Mouse (Mus musculus): ENCODE results near the gene Wdr62. TPM values are rescaled to one million over a fixed set of nuclear protein-coding genes. Genes with fewer than 3 reads are reported as not detected.

The Wdr62 gene
- total RNA-seq (2021): 1 to 10 TPM; 5.0 to 5.5 TPM

DNA sequence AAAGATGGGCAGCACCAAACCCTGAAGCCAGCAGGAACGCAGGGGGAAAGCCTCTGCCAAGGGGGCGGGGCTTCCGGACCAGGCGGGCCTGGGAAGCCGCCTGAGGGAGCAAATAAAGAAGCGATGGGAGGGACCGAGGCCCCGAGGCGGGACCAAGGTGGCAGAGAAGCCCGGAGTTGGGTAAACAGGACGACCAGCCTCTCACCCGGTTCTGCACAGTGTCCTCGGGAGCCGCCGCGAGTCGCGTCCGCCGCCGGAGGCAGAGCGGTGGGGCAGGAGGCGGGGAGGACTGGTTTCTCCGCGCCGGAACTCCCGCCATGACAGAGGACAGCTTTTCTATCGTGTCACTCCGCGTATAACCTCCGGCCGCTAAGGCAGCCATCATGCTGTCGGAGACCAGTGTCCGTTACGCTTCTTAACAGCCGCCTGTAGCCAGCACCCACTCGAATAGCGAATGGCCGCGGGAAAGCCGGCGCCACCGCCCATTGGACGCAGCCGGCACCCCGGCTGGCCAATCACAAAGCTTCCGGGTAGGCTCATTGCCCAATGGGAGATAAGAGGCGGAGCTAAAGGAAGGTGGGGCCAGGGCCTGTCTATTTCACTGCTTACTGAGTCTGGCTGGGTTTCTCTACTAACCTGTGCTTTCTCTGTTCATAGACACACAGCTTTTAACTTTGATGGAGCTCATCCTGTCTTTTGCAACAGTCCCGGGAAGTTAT, at the start of gene Wdr62, which contains the start of gene Thap8:
Gene Wdr62, minus strand, starts transcription at position 469 of the 719 bp plus-strand sequence.
Gene Thap8, plus strand, starts transcription at position 144 of the 719 bp plus-strand sequence.
- intact Hi-C loops (cut with DNase I): no loop called here
- peak; percentile 95 for DNase-seq

DNA sequence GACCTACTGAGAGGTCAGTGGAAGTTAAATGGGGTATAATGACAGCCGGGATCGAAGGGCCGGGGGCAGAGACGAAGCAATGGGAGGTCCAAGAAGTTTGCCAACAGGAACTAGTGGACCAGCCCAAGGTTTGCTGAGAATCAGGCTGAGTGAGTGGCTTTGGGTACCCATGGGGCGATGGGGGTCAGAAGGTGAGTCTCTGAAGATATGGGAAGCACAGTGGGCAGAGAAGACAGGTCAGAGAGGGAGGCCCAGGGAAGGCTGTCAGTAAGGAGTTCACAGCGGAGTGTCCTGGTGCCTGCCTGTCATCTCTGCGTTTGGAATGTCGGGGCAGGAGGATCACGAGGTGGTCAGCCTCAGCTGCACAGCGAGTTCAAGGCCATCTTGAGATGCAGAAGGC, 48.2 kb upstream of the Wdr62 start:
- intact Hi-C loops (cut with DNase I): no loop called here
- no peak for DNase-seq

DNA sequence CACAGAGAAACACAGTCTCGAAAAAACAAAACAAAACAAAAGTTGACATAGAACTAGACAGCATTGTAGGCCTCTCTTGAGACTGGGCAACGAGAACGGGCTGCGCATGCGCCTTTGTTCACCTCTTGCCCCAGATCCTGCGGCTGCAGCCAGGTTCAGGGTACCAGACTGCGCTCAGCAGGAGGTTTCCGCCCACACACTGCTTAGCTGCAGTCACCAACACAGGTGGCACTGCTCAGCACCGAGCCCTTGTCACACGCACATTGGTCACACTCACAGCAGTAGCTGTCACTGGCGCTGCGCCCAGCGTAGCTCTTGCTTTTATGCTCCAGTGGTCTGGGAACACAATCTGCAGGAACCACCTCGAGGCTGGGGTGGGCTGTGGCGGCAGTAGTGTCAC, 46.9 kb upstream of the Wdr62 start:
- intact Hi-C loops (cut with DNase I): no loop called here
- DNase-seq: peak; percentile 91

DNA sequence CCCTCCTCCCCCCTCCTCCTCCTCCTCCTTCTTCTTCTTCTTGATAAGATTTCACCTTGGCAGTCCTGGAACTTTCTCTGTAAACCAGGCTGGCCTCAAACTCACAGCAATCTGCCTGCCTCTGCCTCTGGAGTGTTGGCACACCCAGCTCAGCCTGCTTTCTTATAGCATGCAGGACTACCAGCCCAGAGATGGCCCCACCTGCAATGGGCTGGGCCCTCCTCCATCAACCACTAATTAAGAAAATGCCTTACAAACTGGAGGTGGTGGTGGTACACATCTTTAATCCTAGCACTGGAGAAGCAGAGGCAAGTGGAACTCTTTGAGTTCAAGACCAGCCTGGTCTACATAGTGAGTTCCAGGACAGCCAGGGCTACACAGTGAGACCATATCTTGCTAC, 46.2 kb upstream of the Wdr62 start:
- intact Hi-C loops (cut with DNase I): no loop called here
- DNase-seq: no peak

DNA sequence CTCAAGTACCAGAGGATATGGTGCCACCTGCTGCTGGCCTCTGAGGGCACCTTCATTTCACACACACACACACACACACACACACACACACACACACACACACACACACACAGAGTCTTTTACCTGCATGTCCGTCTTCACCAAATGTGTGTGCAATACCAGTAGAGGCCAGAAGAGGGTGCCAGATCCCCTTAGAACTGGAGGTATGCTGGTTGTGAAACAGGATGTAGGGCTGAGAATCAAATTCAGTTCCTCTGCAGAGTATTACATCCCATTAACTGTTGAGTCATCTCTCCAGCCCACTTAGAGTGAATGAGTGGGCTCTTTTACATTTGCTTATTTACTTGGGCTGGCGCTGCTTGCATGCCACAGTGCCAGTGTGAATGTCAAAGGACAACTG, 45.1 kb upstream of the Wdr62 start:
- intact Hi-C loops (cut with DNase I): no loop called here
- peak; percentile 49 for DNase-seq

DNA sequence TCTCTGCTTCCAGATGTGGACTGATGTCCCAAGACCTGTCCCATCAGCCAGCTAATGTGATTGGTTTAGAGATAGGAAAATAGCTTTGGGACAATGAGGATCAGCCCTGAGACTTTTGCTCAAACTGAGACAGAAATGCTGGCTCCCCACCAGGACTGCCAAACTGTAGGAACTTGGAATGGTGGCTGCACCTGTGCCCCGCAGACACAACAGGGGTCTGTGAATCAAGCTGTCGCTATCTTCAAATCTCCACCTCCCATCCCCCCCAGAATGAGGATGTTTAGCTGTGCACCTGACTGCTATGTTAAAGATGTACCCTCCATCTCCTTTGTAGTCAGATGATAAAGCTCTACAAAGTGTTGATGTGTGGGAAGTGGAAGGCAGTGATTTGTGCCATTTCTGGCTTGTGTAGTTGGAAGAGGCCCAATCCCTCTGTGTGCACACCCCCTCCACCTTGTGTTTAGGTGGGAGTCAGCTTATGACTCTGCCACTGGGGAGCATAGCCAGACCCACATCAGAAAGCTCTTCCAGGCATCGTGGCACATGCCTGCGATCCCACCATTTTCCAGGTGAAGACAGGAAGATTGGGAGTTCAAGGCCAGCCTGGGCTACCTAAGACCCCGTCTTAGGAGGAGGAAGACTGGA, 44.2 kb upstream of the Wdr62 start:
- intact Hi-C loops (cut with DNase I): no loop called here
- no peak for DNase-seq

DNA sequence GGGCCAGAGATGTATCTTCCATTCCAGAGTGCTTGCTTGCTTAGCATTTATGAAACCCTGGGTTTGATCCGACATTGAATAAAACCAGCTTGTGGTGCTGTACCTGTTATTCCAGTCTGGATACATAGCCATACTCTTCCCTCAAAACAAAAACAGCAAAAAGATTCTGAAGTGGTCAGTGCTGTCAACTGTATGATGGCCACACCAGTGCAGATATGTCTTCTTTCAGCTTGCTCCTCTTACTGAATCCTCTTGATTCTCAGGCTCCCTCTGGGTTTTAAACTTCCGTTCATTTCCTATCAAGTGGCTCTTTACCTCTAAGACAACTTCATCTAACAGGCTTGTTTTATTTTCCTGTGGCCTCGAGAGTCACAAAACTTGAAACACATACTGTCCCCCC, 43.6 kb upstream of the Wdr62 start, which contains the start of gene Sdhaf1:
Gene Sdhaf1, minus strand, starts transcription at position 101 of the 400 bp plus-strand sequence.
- intact Hi-C loops (cut with DNase I): no loop called here
- no peak for DNase-seq

DNA sequence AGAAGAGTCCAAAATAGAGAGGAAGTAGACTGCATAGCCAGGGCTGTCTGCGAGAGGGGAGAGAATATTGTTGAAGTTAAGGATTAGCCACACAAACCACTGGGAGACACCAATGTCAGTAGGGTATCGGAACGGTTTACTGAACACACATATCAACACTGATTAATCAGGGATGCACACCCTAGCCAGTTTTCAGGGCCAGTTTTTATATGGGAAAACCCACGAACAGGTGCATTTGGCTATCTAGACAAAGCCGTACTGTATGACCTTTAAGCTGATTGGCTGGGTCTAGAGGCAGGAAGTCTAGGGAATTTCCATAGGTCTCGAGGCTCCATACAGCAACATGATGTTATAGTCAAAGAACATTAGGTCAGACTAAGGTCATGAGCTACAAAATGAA, 42.6 kb upstream of the Wdr62 start:
- no peak for DNase-seq
- intact Hi-C loops (cut with DNase I): no loop called here

DNA sequence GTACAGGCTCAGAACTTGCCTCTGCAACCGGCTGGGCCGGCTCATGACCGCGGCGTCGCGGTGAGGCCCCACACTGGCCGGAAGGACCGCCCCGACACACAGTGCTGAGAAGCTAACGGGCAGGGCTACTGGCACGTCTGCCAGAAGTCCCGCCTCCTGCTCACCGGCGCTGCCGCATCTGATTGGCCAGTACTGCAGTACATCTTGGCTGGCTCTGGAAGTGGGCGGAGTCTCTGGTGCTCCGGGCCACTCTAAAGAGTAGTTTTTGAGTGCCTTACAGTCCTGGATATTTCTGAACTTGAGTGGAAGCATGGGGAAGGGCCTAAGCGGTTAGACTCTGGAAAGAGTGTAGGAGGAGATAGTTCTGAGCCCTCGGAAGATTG, 42.1 kb upstream of the Wdr62 start:
- DNase-seq: peak; percentile 99
- intact Hi-C loops (cut with DNase I): no loop called here

DNA sequence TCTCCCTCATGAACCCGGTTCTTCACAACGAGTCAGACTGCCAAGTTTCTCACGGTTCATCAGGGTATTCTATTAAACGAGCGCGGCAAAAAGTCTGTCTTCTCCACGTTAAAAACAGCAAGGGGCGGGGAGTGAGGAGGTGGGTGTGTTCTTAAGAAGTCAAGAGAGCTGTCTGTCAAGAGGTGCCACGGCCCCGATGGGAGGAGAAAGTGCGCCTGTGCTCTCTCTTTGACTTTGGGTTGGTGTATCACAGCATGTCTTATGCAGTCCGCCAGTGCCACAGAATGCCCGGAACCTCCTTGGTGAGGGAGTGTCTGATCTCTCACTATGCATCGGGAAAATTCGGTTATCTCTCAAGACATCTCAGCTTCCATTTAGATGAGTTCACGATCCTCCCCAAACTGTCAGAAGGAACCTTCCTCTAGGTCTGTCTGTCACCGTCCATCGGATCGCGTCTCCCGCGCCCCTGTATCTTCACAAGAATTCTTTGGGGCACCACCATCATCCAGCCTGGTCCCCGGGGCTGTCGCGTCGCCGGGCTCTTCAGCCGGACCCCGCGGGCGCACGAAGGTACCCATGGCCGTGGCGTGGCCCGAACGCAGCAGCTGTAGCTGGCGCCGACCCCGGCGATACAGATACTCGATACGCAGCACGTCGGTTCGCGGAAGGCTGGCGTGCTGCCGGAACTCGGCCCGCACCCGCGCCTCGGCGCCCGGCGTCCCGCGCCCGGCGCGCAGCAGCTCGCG, 41.5 kb upstream of the Wdr62 start, which contains the start of gene E130208F15Rik:
Gene E130208F15Rik, plus strand, starts transcription at position 202 of the 746 bp plus-strand sequence.
- intact Hi-C loops (cut with DNase I): no loop called here

DNA sequence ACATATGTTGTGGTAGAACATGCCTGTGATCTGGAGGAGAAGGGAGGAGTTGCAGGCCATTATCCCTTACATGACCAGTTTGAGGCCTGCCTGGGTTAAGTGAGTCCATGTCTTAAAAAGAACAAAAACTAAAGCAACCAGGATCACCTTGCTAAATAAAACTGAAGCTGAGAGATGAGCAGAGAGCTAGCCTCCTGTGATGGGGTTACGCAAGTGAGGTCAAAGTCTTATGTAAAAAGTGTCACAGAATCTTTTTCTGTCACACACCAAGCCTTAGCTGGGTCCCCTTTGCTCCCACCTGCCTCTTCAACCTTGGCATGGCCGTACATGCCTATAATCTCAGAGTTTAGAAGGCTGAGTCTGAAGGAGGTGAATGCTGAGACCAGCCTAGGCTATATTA, 40.7 kb upstream of the Wdr62 start:
- DNase-seq: no peak
- intact Hi-C loops (cut with DNase I): no loop called here

More for the DNA sequence above, 41.5 kb upstream of the Wdr62 start, which contains the start of gene E130208F15Rik:
- peak; percentile 46 for DNase-seq

DNA sequence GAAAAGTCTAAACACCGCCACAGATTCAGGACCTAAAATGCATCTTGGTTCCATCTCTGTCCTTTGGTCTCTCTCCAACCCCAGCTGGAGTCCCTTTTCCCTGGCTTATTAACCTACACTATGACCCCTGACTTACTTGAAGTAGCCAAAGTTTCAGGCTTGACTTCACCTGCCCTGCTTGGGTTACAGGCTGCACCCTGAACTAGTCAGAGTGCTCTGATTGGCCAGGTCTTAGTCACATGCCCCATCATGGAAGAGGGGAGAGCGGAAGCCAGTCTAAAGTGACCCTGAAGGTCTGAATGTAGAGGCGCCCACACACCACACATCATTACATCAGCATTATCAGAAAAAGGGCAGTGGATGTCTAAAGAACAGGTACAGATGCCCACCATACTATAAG, 37.9 kb upstream of the Wdr62 start:
- intact Hi-C loops (cut with DNase I): no loop called here

DNA sequence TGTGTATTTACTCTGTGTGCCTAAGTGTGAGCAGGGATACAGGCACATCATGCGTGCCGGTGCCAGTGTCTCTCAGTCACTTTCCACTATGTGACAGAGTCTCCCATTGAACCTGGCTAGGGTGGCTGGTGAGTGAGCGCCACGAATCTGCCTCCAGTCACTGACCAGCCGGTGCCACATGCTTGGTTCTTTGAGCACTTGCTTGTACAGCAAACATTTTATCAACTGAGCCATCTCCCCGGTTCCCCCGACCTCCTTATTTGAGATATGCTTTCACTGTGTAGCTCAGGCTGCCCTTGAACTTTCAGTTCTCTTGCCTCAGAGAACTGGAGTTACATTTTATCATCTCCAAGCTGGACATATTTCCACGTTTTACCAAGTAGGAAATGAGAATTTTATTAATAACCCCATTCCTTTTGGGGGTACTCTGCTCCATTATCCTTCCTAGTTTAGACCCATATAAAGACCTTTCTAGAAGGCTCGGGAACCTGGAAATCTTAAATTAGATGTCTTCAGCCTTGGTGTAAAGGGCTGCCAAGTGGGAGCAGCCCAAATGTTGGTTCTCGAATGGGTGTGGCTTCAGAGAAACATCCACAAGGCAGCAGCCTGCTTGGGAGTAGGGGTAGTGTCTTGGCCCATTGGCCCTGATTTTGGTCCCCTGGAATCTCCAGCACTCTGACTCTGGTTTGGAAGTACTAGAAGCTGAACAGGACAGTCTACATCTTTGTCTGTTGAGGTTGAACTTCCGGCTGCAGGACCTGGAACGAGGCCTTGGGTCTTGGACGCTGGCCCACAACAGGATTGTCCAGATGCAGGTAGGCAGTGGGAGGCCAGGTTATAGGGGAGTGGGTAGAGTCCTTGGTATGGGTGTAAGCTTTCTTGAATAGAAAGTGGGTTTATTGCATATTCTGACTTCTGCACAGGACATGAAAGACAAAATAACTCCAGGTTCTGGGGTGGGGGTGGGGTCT, 35.6 kb upstream of the Wdr62 start:
- intact Hi-C loops (cut with DNase I): no loop called here

More for the DNA sequence above, 37.9 kb upstream of the Wdr62 start:
- no peak for DNase-seq

DNA sequence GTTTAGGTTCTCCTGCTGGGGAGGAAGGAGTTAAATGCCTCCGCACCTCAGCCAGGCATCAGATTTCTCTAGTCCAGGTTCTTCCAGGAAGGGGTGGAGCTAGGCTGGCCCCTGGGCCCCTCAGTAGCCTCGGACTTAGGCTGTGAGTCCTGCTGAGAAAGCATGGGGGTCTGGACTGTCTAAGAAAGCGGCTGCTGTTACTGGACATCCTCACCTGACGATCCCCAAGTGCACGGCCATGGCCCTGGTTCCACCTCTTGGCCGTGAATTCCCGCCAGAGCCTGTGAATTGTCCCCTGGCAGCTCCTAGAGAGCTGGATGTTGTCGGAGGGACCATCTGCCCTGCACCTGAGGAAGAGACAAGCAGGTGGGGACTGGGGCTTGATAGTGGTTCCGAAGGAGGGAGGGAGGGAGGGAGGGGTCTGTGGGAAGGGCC, 34.5 kb upstream of the Wdr62 start, which contains the start of gene Syne4:
Gene Syne4, plus strand, starts transcription at position 87 of the 435 bp plus-strand sequence.
- DNase-seq: no peak
- intact Hi-C loops (cut with DNase I): no loop called here

More for the DNA sequence above, 35.6 kb upstream of the Wdr62 start:
- no peak for DNase-seq

DNA sequence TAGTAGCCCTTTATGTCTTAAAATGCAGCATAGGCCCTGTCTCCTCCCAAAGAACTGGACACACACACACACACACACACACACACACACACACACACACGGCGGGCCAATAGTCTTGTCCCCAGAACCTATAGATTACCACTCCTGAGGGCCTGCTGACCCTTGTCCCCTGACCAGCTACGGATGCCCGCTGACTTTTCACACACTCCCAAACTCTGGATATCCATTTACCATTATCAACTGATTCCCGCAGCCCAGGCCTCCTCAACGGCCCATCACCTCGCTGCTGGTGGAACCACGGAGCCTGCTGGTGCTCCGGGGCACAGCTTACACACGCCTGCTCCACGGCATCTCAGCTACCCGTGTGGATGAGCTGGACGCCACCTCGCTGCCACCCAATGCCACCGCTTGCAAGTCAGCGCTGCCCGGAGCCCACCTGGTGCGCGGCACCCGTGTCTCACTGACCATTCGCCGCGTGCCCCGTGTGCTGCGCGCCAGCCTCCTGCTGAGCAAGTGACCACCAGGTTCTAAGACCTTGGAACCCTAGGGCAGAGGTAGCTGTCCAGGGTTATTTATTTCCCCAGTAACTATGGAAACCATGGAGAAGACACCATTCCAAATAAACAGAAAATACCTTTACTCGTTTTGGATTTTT, 33.6 kb upstream of the Wdr62 start:
- no peak for DNase-seq
- intact Hi-C loops (cut with DNase I): no loop called here

DNA sequence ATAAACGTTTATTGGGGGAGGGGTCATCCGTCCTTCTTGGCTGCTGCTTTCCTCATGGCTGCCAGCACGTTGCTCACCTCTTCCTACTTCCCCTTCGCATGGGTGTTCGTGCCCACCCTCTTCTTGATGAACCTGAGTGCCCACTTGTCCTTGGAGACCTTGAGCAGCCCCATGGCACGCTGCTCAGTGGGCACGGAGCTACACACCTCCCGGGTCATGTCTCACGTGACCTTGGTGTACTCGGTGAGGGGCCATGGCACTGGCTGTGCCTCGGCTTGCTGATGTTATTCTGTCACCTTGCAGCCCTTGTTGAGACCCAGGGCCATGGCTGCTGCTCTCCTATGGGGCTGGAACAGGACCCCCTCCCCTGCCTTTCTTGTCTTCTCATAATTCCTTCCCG, 29.9 kb upstream of the Wdr62 start:
- DNase-seq: no peak
- intact Hi-C loops (cut with DNase I): no loop called here

DNA sequence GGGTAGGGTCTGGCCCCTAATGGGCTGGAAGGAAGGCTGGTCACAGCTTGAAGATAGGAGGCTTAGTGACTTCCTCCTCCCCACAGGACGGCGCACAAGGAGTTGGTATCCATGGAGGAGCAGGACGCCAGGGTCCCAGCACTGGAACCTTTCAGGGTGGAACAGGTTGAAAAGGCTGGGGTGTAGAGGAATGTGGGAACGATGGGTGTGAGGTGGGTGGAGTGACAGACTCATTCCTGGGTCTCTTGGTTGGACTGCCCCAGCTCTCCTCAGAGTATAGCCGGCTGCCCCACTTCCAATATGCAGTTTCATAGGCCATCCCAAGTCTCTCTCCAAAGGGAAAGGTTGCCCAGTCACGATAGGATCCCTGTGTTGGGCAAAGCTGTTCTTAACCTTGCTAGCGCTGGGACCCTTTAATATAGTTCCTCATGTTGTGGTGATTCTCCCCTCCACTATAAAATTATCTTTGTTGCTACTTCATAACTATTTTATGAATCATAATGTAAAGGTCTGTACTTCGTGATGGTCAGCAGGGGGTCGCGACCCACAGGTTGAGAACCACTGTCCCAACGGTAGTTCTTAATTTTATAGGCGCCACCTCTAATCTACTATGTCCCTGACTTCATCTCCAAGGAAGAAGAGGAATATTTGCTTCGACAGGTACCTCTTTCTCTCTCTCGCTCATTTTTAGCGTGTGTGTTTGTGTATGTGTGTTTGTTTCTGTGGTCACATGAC, 29.3 kb upstream of the Wdr62 start:
- no peak for DNase-seq
- intact Hi-C loops (cut with DNase I): no loop called here

DNA sequence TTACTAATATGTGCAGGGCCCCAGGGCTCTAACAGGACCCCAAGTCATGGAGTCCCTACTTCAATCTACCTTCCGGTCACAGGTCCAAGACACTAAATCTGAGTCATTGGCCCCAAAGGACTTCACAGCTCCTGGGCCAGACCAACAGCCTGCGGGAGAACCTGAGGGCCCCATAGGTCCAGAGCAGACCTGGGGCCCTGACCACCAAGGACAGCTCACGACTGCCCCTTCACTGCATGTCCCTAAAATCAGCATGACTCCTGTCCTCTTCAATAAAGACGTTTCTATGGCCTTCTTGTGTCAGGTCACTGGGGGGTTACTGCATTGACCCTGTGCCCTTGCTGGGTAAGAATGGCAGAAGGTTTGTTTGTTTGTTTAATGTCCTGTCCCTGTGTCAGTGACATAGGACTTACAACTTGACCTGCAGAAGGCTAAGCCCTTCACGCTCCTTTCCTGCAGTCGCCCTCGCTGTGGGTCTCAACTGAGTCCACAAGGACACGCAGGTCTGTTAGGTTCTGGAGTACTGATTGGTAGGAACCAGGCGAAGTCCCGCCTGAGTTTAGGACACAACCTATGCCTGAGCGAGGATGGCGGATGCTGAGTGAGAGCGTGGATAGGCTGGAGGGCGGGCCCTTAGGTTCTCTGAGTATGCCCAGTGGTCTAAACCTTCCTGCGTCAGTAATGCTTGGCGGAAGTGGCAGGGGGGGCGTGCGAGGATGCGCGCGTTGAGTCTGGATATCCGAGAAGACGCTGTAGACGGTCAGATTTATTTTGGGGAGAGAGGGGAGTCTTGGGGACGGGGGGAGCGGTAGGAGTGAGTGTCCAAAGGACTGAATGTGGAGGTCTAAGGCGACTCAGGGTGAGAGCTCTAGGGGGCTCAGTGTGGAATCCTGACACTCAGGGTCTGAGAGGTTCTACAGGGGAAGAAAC, 28.1 kb upstream of the Wdr62 start, which contains the start of gene Alkbh6:
Gene Alkbh6, plus strand, starts transcription at position 642 of the 930 bp plus-strand sequence.
- DNase-seq: peak; percentile 94
- intact Hi-C loops (cut with DNase I): no loop called here
